Mouse (Mus musculus): ENCODE data around the gene Armc2. TPM values are rescaled to one million over a fixed set of nuclear protein-coding genes. Genes with fewer than 3 reads are reported as not detected.

The Armc2 gene
- polyA plus RNA-seq, 1 experiment from 2014 or later: 3.8 TPM

GRCm38 (mm10) chr10:42004056-42004455 is 14.2 kb downstream of the Armc2 start:
- ATAC-seq (ENCODE audit: low FRiP score) (no peak), DNase-seq (ENCODE audit: low spot score, missing footprints) (peak; percentile 59)
- Histone ChIP-seq H3K4me1 (ENCODE audit: control insufficient read depth, insufficient read depth, low read length) (no peaks in the 10 kb centered on the region), H3K27me3 (ENCODE audit: control insufficient read depth, insufficient read depth, low read length) (no peaks in the 10 kb centered on the region), H3K4me3 (ENCODE audit: low read depth, low read length) (no peak overlapping the region), H3K36me3 (ENCODE audit: control insufficient read depth, insufficient read depth, low read length) (no peaks in the 10 kb centered on the region), H3K9me3 (ENCODE audit: control insufficient read depth, low read length) (no peaks in the 10 kb centered on the region), H3K4me2 (no peak overlapping the region), H3K9ac (ENCODE audit: low read length) (no peak overlapping the region), H3K27ac (ENCODE audit: low read depth, low read length) (no peak overlapping the region)
- 92% methylated on average over 1 of the region's 1 CpGs for WGBS

GRCm38 (mm10) chr10:42003576-42003975 is 14.7 kb downstream of the Armc2 start:
- H3K36me3 ChIP-seq (ENCODE audit: control insufficient read depth, insufficient read depth, low read length): no peaks in the 10 kb centered on the region
- no peak overlapping the region for H3K27ac ChIP-seq (ENCODE audit: low read depth, low read length)
- no peak overlapping the region for H3K4me3 ChIP-seq (ENCODE audit: low read depth, low read length)
- DNase-seq (ENCODE audit: low spot score, missing footprints): peak; percentile 4
- H3K9me3 ChIP-seq (ENCODE audit: control insufficient read depth, low read length): no peaks in the 10 kb centered on the region
- WGBS: 64% methylated on average over 1 of the region's 1 CpGs
- no peak overlapping the region for H3K9ac ChIP-seq (ENCODE audit: low read length)
- no peaks in the 10 kb centered on the region for H3K27me3 ChIP-seq (ENCODE audit: control insufficient read depth, insufficient read depth, low read length)
- no peak for ATAC-seq (ENCODE audit: low FRiP score)
- H3K4me1 ChIP-seq (ENCODE audit: control insufficient read depth, insufficient read depth, low read length): no peaks in the 10 kb centered on the region
- no peak overlapping the region for H3K4me2 ChIP-seq

DNA sequence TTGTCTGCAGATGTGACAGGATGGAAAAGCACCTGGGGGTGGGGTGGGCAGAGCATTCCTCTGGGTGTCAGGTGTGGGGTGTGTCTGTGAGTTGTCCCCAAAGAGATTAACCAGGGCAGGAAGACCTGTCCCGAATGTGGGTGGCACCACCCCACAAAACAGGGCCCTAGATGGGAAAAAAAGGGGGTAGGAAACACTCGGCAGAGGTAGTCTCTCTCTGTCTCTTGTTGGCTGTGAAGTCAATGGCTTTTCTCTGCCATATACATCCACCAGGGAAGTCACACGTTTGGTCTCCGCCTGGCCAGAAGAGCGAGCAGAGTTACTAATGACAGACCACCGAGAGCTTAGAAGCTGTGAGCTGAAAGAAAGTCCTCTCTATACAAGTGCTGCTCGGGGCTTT is 15.8 kb downstream of the Armc2 start:
- 78% methylated on average over 7 of the region's 7 CpGs for WGBS
- Histone ChIP-seq H3K4me3 (ENCODE audit: low read depth, low read length) (no peak overlapping the region), H3K4me2 (no peak overlapping the region), H3K36me3 (ENCODE audit: control insufficient read depth, insufficient read depth, low read length) (no peaks in the 10 kb centered on the region), H3K4me1 (ENCODE audit: control insufficient read depth, insufficient read depth, low read length) (no peaks in the 10 kb centered on the region), H3K27me3 (ENCODE audit: control insufficient read depth, insufficient read depth, low read length) (no peaks in the 10 kb centered on the region), H3K9ac (ENCODE audit: low read length) (no peak overlapping the region), H3K9me3 (ENCODE audit: control insufficient read depth, low read length) (no peaks in the 10 kb centered on the region), H3K27ac (ENCODE audit: low read depth, low read length) (no peak overlapping the region)
- DNase-seq (ENCODE audit: low spot score, missing footprints) (peak; percentile 60), ATAC-seq (ENCODE audit: low FRiP score) (no peak)

GRCm38 (mm10) chr10:42001260-42001659 is 17.0 kb downstream of the Armc2 start:
- Histone ChIP-seq H3K9ac (ENCODE audit: low read length) (no peak overlapping the region), H3K36me3 (ENCODE audit: control insufficient read depth, insufficient read depth, low read length) (no peaks in the 10 kb centered on the region), H3K4me2 (no peak overlapping the region), H3K4me3 (ENCODE audit: low read depth, low read length) (no peak overlapping the region), H3K27ac (ENCODE audit: low read depth, low read length) (no peak overlapping the region), H3K4me1 (ENCODE audit: control insufficient read depth, insufficient read depth, low read length) (no peaks in the 10 kb centered on the region), H3K27me3 (ENCODE audit: control insufficient read depth, insufficient read depth, low read length) (no peaks in the 10 kb centered on the region), H3K9me3 (ENCODE audit: control insufficient read depth, low read length) (no peaks in the 10 kb centered on the region)
- DNase-seq (ENCODE audit: low spot score, missing footprints) (peak; percentile 21), ATAC-seq (ENCODE audit: low FRiP score) (no peak)
- WGBS: 95% methylated on average over 3 of the region's 3 CpGs

DNA sequence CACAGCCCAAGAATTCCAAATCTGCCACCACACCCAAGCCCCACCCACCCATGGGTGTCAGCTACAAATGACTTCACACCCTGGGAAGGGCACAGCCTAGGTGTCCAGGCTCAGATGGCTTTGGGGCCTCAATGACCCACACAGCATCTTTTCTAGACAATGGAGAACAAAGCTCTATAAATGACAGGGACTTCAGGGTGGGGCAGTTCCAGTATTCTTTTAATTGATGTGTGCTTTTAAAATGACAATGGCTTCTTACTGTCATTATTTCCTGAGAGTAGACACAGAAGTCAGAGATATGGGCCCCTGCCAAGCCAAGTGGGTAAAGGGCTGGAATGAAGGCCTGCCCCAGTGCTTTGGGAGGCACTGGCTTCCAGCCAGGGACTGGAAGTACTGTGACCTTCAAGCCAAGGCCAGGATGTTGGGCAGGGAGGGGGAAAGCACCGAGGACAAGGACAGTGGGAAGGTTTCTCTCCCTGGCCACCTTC is 20.5 kb downstream of the Armc2 start:
- ATAC-seq (ENCODE audit: low FRiP score): no peak
- DNase-seq (ENCODE audit: low spot score, missing footprints): no peak
- no peaks in the 10 kb centered on the region for H3K4me1 ChIP-seq (ENCODE audit: control insufficient read depth, insufficient read depth, low read length)
- no peak overlapping the region for H3K4me3 ChIP-seq (ENCODE audit: low read depth, low read length)
- no peak overlapping the region for H3K9ac ChIP-seq (ENCODE audit: low read length)
- no peaks in the 10 kb centered on the region for H3K9me3 ChIP-seq (ENCODE audit: control insufficient read depth, low read length)
- no peaks in the 10 kb centered on the region for H3K27me3 ChIP-seq (ENCODE audit: control insufficient read depth, insufficient read depth, low read length)
- no peaks in the 10 kb centered on the region for H3K36me3 ChIP-seq (ENCODE audit: control insufficient read depth, insufficient read depth, low read length)
- 88% methylated on average over 1 of the region's 1 CpGs for WGBS
- no peak overlapping the region for H3K27ac ChIP-seq (ENCODE audit: low read depth, low read length)
- H3K4me2 ChIP-seq: no peak overlapping the region

GRCm38 (mm10) chr10:41996157-41996556 is 22.1 kb downstream of the Armc2 start:
- H3K9me3 ChIP-seq (ENCODE audit: control insufficient read depth, low read length): no peaks in the 10 kb centered on the region
- no peak for ATAC-seq (ENCODE audit: low FRiP score)
- peak; percentile 23 for DNase-seq (ENCODE audit: low spot score, missing footprints)
- H3K4me2 ChIP-seq: no peak overlapping the region
- no peak overlapping the region for H3K9ac ChIP-seq (ENCODE audit: low read length)
- WGBS: 77% methylated on average over 8 of the region's 8 CpGs
- no peaks in the 10 kb centered on the region for H3K36me3 ChIP-seq (ENCODE audit: control insufficient read depth, insufficient read depth, low read length)
- no peak overlapping the region for H3K4me3 ChIP-seq (ENCODE audit: low read depth, low read length)
- H3K4me1 ChIP-seq (ENCODE audit: control insufficient read depth, insufficient read depth, low read length): peaks cover 6% of the 10 kb centered on the region; the same call in 1 of the 2 replicates
- H3K27me3 ChIP-seq (ENCODE audit: control insufficient read depth, insufficient read depth, low read length): no peaks in the 10 kb centered on the region
- no peak overlapping the region for H3K27ac ChIP-seq (ENCODE audit: low read depth, low read length)

DNA sequence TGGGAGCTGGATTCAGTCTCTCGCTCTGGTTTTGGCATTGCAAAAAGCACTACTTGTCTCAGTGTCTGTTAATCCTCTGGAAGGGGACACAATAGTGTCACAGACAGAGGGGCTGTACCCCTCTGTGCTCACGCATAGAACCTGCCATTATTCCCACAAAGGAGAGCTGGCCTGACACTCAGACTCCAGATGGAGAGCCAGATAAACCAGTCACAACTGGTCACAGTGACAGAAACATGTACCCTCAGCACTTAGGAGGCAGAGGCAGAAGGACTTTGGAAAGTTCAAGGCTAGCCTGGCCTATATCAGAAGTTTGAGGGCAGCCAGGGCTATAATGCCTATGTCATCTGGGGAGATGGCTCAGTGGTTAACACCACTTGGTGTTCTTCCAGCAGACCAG is 23.2 kb downstream of the Armc2 start:
- no peaks in the 10 kb centered on the region for H3K36me3 ChIP-seq (ENCODE audit: control insufficient read depth, insufficient read depth, low read length)
- H3K4me3 ChIP-seq (ENCODE audit: low read depth, low read length): no peak overlapping the region
- H3K9me3 ChIP-seq (ENCODE audit: control insufficient read depth, low read length): no peaks in the 10 kb centered on the region
- H3K9ac ChIP-seq (ENCODE audit: low read length): no peak overlapping the region
- 35% methylated on average over 2 of the region's 2 CpGs for WGBS
- peak; percentile 81 for DNase-seq (ENCODE audit: low spot score, missing footprints)
- H3K4me2 ChIP-seq: no peak overlapping the region
- H3K27ac ChIP-seq (ENCODE audit: low read depth, low read length): no peak overlapping the region
- H3K4me1 ChIP-seq (ENCODE audit: control insufficient read depth, insufficient read depth, low read length): peaks cover 8% of the 10 kb centered on the region; the same call in 1 of the 2 replicates
- ATAC-seq (ENCODE audit: low FRiP score): no peak
- H3K27me3 ChIP-seq (ENCODE audit: control insufficient read depth, insufficient read depth, low read length): no peaks in the 10 kb centered on the region

DNA sequence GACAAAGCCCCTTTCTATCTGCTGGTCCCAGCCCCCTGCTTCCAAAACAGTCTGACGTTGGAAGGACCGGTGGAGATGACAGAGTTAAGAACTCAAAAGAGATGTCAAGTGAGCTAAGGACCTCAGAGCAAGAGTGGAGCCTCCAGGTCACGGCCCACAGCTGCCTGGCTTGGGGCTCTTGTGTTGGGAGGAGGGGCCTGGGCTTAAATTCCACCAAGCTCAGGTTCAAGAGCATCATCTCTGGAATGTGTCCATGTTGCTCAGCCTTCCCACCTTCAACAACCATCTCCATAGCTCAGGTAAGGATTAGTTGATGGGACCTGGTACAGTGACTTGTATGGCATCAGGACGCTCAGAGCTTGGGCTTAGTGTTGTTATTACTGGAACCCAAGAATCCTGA is 23.7 kb downstream of the Armc2 start:
- no peak overlapping the region for H3K27ac ChIP-seq (ENCODE audit: low read depth, low read length)
- peaks cover 8% of the 10 kb centered on the region; the same call in 1 of the 2 replicates for H3K4me1 ChIP-seq (ENCODE audit: control insufficient read depth, insufficient read depth, low read length)
- H3K4me2 ChIP-seq: no peak overlapping the region
- no peaks in the 10 kb centered on the region for H3K36me3 ChIP-seq (ENCODE audit: control insufficient read depth, insufficient read depth, low read length)
- ATAC-seq (ENCODE audit: low FRiP score): no peak
- DNase-seq (ENCODE audit: low spot score, missing footprints): peak; percentile 82
- no peaks in the 10 kb centered on the region for H3K9me3 ChIP-seq (ENCODE audit: control insufficient read depth, low read length)
- whole genome bisulfite sequencing: 49% methylated on average over 4 of the region's 4 CpGs
- no peak overlapping the region for H3K9ac ChIP-seq (ENCODE audit: low read length)
- H3K27me3 ChIP-seq (ENCODE audit: control insufficient read depth, insufficient read depth, low read length): no peaks in the 10 kb centered on the region
- no peak overlapping the region for H3K4me3 ChIP-seq (ENCODE audit: low read depth, low read length)

GRCm38 (mm10) chr10:41992059-41992440 is 26.2 kb downstream of the Armc2 start:
- Histone ChIP-seq H3K27ac (ENCODE audit: low read depth, low read length) (no peak overlapping the region), H3K27me3 (ENCODE audit: control insufficient read depth, insufficient read depth, low read length) (no peaks in the 10 kb centered on the region), H3K4me2 (no peak overlapping the region), H3K4me1 (ENCODE audit: control insufficient read depth, insufficient read depth, low read length) (peaks cover 8% of the 10 kb centered on the region; the same call in 1 of the 2 replicates), H3K9ac (ENCODE audit: low read length) (no peak overlapping the region), H3K9me3 (ENCODE audit: control insufficient read depth, low read length) (no peaks in the 10 kb centered on the region), H3K4me3 (ENCODE audit: low read depth, low read length) (no peak overlapping the region), H3K36me3 (ENCODE audit: control insufficient read depth, insufficient read depth, low read length) (no peaks in the 10 kb centered on the region)
- no peak for DNase-seq (ENCODE audit: low spot score, missing footprints)
- 81% methylated on average over 5 of the region's 5 CpGs for WGBS
- ATAC-seq (ENCODE audit: low FRiP score): no peak
